Mouse (Mus musculus): Measurements from ENCODE around the gene Gm20431. TPM values are rescaled to one million over a fixed set of nuclear protein-coding genes. Genes with fewer than 3 reads are reported as not detected.

The Gm20431 gene
- polyA plus RNA-seq, 1 experiment, result 15.1 TPM

DNA sequence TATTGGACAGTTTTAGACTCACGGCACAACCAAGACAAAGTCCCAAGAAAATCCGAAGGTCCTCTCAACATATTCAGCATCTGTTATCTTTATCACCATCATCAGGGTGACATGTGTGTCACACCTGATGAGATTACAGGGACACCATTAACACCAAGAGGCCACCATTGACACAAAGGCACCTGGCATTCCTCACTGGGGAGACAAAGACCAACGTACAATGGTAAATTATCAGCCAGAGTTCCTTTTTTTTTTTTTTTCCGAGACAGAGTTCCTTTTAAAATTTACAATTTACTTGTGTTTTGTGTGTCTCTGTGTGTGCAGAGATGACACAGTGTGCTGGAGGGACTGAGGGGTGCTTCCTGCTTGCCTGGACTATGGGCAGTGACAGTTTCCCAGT, 8.1 kb upstream of the Gm20431 start:
- WGBS, result 72% methylated on average over 4 of the region's 4 CpGs
- no peak overlapping the region for H3K27ac ChIP-seq (ENCODE audit: insufficient read depth, low read length)
- no peaks in the 10 kb centered on the region for H3K4me1 ChIP-seq (ENCODE audit: control insufficient read depth, insufficient read depth, low read length)
- no peak for TF ChIP-seq POLR2A (IDR thresholded peaks at IDR 0.05; ENCODE audit: borderline replicate concordance, insufficient read depth, low read length)
- no peak for TF ChIP-seq CTCF (IDR thresholded peaks at IDR 0.05; ENCODE audit: borderline replicate concordance, insufficient read depth, low read depth, low read length)
- no peak overlapping the region for H3K4me3 ChIP-seq (replicated peaks; ENCODE audit: insufficient read depth, low read depth, low read length)
- DNase-seq, result no peak
- H3K27me3 ChIP-seq (ENCODE audit: control insufficient read depth, insufficient read depth, low read length), result no peaks in the 10 kb centered on the region

DNA sequence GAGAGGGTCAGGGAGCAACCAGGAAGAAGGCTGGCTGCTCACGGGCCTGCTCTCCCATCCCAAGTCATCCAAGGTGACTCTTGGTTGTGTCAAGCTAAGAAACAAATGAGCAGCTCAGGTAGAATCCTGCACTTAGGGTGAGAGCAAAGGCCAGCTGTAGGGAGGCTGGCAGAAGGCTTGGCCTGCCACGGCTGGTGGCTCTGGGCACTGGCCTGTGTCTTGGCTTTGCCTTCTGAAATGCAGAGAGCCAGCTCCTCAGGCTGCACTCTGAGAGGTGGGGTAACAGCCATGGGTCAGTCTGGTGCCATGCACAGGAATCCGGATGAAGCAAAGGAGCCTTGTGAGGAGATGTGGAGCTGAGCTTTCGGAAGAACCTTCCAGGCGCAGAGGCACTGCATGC, 7.1 kb upstream of the Gm20431 start:
- WGBS, result 84% methylated on average over 5 of the region's 5 CpGs
- no peak for DNase-seq

DNA sequence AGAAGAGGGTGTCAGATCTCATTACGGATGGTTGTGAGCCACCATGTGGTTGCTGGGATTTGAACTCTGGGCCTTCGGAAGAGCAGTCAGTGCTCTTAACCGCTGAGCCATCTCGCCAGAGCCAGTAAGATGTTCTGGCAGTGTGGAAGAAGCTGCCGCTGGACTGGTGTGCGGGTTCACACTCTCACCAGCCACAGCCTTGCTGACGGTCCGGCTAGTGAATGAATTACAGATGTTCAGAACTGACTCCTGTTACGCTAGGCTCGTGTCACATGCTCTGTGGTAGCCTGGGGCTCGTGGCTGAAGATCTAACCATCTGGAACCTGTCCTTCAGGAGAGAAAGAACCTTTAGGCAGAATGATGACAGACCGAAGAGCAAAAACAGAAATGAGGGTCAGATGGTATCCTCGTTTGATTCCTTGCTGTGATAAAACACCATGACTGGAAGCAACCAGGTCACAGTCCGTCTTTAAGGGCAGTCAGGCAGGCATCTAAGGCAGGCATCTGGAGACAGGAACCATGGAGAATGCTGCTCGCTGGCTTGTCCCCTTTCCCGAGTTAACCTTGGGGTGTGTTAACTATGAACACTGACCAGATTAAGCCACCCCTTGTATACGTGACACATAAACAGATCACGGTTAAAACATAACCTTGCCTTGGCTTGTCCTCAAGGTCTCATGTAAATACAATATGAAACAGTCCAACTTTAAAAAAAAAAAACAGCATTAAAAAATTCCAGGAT, 4.8 kb upstream of the Gm20431 start:
- H3K4me3 ChIP-seq (replicated peaks; ENCODE audit: insufficient read depth, low read depth, low read length), result no peak overlapping the region
- 82% methylated on average over 18 of the region's 18 CpGs for WGBS
- no peak for DNase-seq
- no peaks in the 10 kb centered on the region for H3K27me3 ChIP-seq (ENCODE audit: control insufficient read depth, insufficient read depth, low read length)
- no peak for TF ChIP-seq POLR2A (IDR thresholded peaks at IDR 0.05; ENCODE audit: borderline replicate concordance, insufficient read depth, low read length)
- no peak for TF ChIP-seq CTCF (IDR thresholded peaks at IDR 0.05; ENCODE audit: borderline replicate concordance, insufficient read depth, low read depth, low read length)
- no peaks in the 10 kb centered on the region for H3K4me1 ChIP-seq (ENCODE audit: control insufficient read depth, insufficient read depth, low read length)
- no peak overlapping the region for H3K27ac ChIP-seq (ENCODE audit: insufficient read depth, low read length)

More for the DNA sequence above, 7.1 kb upstream of the Gm20431 start:
- H3K4me1 ChIP-seq (ENCODE audit: control insufficient read depth, insufficient read depth, low read length), result no peaks in the 10 kb centered on the region
- H3K4me3 ChIP-seq (replicated peaks; ENCODE audit: insufficient read depth, low read depth, low read length), result no peak overlapping the region
- TF ChIP-seq POLR2A (IDR thresholded peaks at IDR 0.05; ENCODE audit: borderline replicate concordance, insufficient read depth, low read length) (no peak), CTCF (IDR thresholded peaks at IDR 0.05; ENCODE audit: borderline replicate concordance, insufficient read depth, low read depth, low read length) (no peak)
- no peaks in the 10 kb centered on the region for H3K27me3 ChIP-seq (ENCODE audit: control insufficient read depth, insufficient read depth, low read length)
- no peak overlapping the region for H3K27ac ChIP-seq (ENCODE audit: insufficient read depth, low read length)

DNA sequence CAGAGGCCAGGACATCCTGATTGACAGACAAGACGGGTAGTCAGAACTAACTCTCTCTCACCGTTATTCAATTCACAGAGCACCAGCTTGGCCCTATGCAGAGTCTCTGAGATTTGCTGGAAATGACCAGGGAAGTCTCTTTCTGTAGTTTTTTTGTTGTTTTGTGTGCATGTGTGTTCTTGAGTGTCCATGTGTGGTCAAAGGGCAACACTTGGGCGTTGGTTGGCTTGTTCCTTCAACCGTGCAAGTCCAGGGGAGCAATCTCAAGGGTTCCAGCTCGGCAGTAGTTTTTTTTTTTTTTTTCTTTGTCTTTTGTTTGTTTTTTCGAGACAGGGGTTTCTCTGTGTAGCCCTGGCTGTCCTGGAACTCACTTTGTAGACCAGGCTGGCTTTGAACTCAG, 1.4 kb upstream of the Gm20431 start:
- no peak for DNase-seq
- no peak overlapping the region for H3K27ac ChIP-seq (ENCODE audit: insufficient read depth, low read length)
- no peaks in the 10 kb centered on the region for H3K27me3 ChIP-seq (ENCODE audit: control insufficient read depth, insufficient read depth, low read length)
- peaks cover 11% of the 10 kb centered on the region for H3K4me1 ChIP-seq (ENCODE audit: control insufficient read depth, insufficient read depth, low read length)
- 68% methylated on average over 6 of the region's 6 CpGs for WGBS
- no peak overlapping the region for H3K4me3 ChIP-seq (replicated peaks; ENCODE audit: insufficient read depth, low read depth, low read length)
- TF ChIP-seq POLR2A (IDR thresholded peaks at IDR 0.05; ENCODE audit: borderline replicate concordance, insufficient read depth, low read length) (no peak), CTCF (IDR thresholded peaks at IDR 0.05; ENCODE audit: borderline replicate concordance, insufficient read depth, low read depth, low read length) (no peak)

DNA sequence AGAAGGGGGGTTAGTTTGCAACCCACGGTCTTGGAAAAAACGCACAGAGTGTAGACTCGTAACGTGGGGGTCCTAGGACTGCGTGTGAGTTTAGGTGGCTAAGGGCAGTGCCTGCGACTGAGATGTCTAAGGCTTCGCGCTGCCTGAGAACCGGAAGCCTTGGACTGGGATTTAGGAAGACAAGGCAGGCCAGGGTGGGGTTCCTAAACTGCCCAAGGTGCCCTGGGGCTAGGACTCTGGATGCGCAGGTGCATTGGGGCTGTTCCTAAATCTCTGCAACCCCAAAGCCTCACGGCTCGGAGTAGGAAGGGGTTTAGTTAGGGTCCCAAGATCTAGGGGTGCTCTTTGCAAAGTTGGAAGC, 705 bp downstream of the Gm20431 start:
- peak overlapping the region; percentile 44; the same call in 1 of the 2 replicates for H3K27ac ChIP-seq (ENCODE audit: insufficient read depth, low read length)
- no peak for DNase-seq
- WGBS, result 3% methylated on average over 12 of the region's 12 CpGs
- H3K27me3 ChIP-seq (ENCODE audit: control insufficient read depth, insufficient read depth, low read length), result no peaks in the 10 kb centered on the region
- H3K4me3 ChIP-seq (replicated peaks; ENCODE audit: insufficient read depth, low read depth, low read length), result peak overlapping the region; percentile 82
- TF ChIP-seq CTCF (IDR thresholded peaks at IDR 0.05; ENCODE audit: borderline replicate concordance, insufficient read depth, low read depth, low read length), result no peak
- TF ChIP-seq POLR2A (IDR thresholded peaks at IDR 0.05; ENCODE audit: borderline replicate concordance, insufficient read depth, low read length), result no peak
- H3K4me1 ChIP-seq (ENCODE audit: control insufficient read depth, insufficient read depth, low read length), result peaks cover 11% of the 10 kb centered on the region

DNA sequence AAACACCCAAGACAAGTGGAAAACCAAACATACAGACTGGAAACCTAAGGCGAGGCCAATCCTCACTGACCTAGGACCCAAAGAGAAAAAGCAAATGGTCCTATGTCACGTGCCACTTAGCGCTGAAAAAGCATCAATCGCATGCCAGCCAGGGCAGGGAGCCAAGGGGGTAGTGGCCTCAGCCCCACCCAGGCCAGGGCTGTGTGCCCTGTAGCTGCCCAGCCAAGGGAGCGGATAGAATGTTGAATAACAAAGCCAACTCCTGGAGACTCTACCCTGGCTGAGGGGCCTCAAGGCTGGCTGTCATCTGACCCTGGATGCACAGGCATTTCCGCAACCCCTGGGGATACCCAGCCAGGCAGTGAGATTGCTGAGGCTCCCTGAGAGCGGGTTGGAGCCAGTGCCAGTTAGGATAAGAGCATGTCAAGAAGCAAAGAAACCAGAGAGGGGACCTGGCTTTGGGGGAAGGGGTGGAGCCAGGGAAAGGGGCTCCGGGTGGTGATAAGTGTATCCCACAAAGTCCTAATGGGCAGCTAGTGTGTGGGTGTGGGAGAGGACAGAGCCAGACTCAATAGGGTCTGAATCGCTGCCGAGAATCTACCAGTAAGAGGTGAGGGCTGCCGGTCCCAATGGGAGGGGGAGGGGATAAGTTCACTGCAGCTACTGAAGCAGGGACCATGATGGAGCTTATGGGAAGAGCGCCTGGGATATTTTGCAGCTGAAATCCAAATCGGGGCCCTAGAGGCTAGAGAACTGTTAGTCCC, 1.3 kb downstream of the Gm20431 start:
- 21% methylated on average over 13 of the region's 13 CpGs for WGBS

DNA sequence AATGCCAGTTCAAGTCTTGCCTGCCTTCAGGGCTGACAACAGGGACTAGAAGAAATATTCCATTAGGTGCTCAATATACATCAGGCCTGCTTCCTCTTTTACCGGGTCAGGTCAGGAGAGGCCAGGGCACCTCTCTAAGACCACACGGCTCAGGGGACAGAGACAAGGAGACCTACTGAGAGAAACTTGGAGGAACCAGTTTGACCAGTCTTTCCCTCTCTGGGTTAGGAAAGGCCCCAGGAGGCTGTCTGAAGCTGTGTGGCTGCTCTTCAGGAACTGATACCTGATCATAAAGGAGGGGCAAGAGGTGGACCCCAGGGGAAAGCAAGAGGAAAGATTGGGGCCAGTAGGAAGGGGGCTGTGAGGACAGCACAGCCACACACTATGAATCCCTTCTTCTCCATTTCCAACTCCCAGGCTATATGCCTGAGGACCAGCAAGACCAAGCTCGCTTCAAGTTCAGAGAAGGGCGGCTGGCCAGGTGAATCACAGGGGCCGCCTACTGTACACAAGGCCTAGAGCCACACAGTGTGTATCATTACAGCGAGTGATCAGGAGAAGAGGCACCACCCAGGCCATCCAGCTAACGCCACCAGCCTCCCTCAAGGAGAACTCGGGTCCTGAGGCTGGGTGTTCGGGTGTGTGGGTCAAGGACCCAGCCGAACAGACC, 2.0 kb downstream of the Gm20431 start:
- Histone ChIP-seq H3K27ac (ENCODE audit: insufficient read depth, low read length) (no peak overlapping the region), H3K4me1 (ENCODE audit: control insufficient read depth, insufficient read depth, low read length) (peaks cover 11% of the 10 kb centered on the region), H3K27me3 (ENCODE audit: control insufficient read depth, insufficient read depth, low read length) (no peaks in the 10 kb centered on the region), H3K4me3 (replicated peaks; ENCODE audit: insufficient read depth, low read depth, low read length) (peak overlapping the region; percentile 82)
- no peak for TF ChIP-seq POLR2A (IDR thresholded peaks at IDR 0.05; ENCODE audit: borderline replicate concordance, insufficient read depth, low read length)
- TF ChIP-seq CTCF (IDR thresholded peaks at IDR 0.05; ENCODE audit: borderline replicate concordance, insufficient read depth, low read depth, low read length), result no peak
- no peak for DNase-seq
- 67% methylated on average over 10 of the region's 10 CpGs for WGBS

More for the DNA sequence above, 1.3 kb downstream of the Gm20431 start:
- Histone ChIP-seq H3K27me3 (ENCODE audit: control insufficient read depth, insufficient read depth, low read length) (no peaks in the 10 kb centered on the region), H3K4me1 (ENCODE audit: control insufficient read depth, insufficient read depth, low read length) (peaks cover 11% of the 10 kb centered on the region), H3K27ac (ENCODE audit: insufficient read depth, low read length) (no peak overlapping the region), H3K4me3 (replicated peaks; ENCODE audit: insufficient read depth, low read depth, low read length) (peak overlapping the region; percentile 82)
- peak; percentile 45 to 54 for DNase-seq
- TF ChIP-seq POLR2A (IDR thresholded peaks at IDR 0.05; ENCODE audit: borderline replicate concordance, insufficient read depth, low read length), result no peak
- no peak for TF ChIP-seq CTCF (IDR thresholded peaks at IDR 0.05; ENCODE audit: borderline replicate concordance, insufficient read depth, low read depth, low read length)

All from cerebellum, adult 2 months (tissue).